Mouse (Mus musculus): ENCODE results near the gene Gm21721.
"Not testable (repeated sequence)": the region's sequence is repeated elsewhere in the genome, so short reads cannot be mapped to it uniquely, and the experiment has no call there.

The Gm21721 gene

GRCm38 (mm10) chrY:9202090-9202489 is at the start of gene Gm21721:
Gene Gm21721 (minus strand): TSS chrY:9202190.
- DNase-seq (ENCODE audit: inconsistent age in 2 of 2, low spot score in 1 of 2), result not testable (repeated sequence)
